Mouse (Mus musculus) frontal cortex, adult 2 months (tissue): ENCODE measurements around the gene Cubn. TPM values are rescaled to one million over a fixed set of nuclear protein-coding genes. Genes with fewer than 3 reads are reported as not detected.

Experiments
- DNase-seq, 2 experiments: peaks; one replicate each; pipeline ENCODE4 v3.0.0; 2022; ENCODE audit warnings: low spot score in 1 of 2; ENCODE audit errors: extremely low spot score in 1 of 2
- polyA plus RNA-seq: library from polyadenylated mRNA; depleted of rRNA; stranded (reverse); fragments of >200 nt; gene quantifications from 2 replicates; pipeline ENCODE4 v1.2.3, GENCODE M21; 2012; rRNA removed

Gene Cubn
- polyA plus RNA-seq, 1 experiment = 0.42 TPM

DNA sequence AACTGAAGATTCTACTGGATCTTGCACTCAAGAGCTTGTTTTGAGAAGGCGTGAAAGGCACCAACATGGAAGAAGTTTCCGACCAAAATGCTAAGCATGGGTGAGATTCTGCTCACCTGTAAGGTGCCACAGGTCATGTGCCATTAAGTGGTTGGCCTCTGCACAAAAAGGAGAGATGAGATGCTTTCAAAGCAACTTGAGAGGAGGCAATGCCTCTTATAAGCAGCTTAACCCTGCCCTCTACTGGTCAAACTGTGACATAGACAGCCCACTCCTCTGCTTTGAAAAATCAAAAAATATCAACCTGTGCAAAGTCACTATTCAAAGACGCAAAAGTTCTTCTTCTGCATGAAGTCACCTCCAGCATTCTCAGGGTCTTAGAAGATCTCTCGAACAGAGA, 226.7 kb downstream of the Cubn start:
- peak in 1 of 2 experiments; percentile 61 for DNase-seq

- no peak for DNase-seq
Measured at GRCm38 (mm10) chr2:13263150-13263549, 228.5 kb downstream of the Cubn start.

DNA sequence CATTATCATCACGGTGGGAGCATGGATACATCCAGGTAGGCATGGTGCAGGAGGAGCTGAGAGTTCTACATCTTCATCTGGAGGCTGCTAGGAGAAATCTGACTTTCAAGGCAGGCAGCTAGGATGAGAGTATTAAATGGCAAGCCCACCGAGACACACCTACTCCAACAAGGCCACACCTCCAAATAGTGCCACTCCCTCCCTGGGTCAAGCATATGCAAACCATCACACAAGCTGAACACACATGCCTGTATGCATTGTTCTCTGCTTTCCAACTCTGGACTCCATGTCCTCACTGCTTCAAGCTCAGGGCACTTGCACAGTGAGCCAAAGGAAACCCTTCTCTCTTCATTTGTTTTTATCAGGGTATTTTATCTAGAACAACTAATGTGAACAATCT, 233.0 kb downstream of the Cubn start:
- DNase-seq = no peak

DNA sequence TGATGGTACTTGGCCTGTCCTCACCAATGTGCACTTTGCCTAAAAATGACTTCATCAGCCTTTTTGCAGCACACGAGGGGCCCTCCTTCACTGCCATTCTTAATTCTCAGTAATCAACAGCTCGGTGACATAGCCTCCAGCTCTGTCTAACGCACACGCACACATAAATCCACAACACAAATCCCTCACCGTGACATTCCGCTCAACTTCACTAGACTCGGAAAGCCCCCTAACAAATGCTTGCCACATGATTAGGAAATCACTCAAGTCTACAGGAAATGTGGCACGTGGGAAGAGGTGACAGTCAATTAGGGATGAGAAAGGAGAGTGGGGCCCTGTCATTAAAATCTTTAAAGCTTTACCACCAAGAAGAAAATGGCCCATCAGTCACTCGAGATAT, 250.9 kb downstream of the Cubn start:
- no peak for DNase-seq

DNA sequence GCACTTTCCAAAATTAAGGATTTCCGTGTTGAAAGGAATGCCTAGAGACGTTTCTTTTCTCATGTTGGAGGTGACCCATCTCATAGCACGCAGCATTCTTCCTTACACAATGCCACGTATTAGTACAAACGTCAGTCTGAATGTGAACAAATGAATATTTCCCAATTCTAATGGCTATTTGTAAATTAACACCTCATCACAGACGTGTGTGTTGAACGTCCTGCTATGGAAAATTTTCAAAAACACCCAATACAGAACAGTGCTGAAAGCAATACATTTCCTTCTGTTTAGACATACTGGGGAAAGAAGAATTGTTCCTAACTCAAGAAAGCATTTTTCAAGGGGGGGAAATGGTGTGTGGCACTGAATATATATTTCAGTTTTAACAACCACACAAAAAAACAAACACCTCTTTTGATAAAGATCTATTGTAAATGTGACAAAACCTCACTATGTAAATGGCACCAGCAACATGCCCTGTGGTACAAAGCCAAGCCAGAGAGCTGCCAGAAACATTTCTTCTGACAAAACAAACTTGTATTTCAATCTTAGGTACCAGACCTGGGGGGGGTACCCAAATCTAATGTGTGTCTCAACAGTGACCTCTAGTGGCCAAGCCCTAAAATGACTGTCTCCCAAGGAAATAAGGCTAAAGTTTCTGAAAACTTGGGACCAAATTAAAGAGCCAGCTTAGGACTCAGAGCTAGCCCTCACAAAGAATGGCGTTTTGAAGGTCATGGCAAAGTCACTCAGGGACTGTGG, 254.3 kb downstream of the Cubn start:
- peak; percentile 20 to 78 for DNase-seq

- DNase-seq = no peak
Measured at GRCm38 (mm10) chr2:13235696-13236095, 255.9 kb downstream of the Cubn start.

DNA sequence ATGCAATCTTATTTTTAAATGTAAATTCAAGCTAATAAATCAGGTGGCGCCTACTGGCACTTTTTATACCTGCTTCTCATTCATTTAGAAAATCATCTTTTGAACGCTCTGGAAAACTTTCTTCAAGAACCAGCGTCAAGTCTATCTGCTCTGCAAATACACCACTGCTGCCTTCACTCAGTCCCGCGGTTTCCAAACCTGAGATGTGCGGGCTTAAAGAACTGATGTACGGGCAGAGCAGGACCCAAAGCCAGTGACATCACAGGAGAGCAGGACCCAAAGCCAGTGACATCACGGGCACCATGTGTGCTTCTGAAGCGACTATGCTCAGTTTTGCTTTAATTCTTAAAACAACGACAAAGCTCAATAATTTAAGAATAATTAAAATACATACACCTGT, 256.8 kb downstream of the Cubn start:
- no peak for DNase-seq

DNA sequence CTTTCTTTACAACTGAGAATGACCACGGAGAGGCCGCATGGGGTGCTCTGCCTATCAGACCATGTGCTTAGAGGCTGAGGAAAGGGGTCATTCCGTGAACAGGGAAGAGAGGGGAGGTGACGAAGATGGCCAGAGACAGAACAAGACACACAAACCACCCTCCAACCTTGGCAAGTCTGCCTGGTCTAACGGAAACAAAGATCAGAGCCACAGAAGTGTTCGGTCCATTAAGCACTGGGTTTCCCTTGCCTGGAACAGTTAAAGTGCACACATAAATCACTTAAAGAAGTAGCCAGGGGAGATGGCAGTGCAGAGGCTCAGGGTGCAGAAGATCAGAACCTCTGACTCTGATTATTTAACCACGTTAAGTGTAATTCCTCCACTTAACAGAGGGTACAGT, 257.7 kb downstream of the Cubn start:
- no peak for DNase-seq

DNA sequence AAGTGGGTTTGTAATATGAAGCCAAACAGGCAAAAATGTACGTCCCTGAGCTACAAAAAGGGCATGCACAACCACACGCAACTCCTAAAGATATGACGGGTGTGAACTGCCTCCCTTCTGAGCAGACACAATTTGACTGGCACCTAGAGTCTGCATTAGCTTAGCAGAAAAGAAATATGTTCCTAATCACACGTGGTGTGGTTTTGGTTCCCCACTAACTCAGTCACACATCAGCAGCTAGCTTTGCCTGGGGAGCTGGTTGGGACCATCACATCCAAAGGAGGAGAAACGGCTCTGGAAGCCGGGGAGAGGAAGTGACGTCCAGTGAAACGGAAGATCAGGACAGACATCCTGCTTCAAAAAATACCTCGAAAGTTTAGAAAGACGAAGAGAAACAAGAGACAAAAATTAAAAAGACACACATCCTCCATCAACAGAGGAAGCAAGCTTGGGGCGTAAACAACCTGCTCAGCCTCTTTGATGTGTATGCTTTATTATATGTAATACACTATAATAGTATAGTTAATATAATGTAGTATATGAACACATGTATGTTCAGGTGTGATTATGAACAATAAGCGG, 258.3 kb downstream of the Cubn start:
- no peak for DNase-seq

DNA sequence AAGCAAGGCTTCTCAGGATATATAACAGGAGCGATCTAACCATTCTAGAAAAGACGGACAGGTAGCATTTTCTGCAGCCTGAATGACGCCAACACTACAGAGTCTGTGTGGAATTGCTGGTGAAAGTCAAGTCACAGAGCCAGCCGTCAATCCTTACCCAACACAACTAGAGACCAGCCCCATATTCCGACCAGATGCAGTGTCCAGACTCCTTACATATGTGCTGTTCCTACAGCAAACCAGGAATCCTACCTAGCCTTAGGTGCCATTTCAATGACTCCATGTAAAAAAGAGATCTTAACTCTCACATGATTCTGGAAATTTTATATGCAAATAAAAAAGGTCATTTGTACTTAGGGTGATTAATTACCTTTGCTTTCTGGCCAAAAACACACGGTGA, 259.3 kb downstream of the Cubn start:
- no peak for DNase-seq

DNA sequence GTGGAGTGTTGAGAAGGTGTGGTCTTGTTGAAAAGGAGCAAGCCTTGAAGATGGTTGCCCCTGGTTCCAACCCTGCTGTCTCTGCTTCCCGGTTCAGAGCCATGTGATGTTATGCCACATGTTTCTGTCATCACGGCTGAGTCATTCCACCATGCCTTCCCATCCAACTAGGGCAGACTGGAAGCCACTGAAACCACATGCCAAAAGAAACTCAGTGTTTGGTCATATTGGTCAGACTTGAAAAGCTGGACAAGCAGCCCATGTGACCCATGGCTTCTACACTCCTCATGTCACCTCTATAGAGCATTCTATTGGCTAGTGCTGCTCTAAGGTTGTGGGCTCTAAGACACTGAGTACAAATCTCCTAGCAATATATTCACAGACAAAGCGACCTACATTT, 261.9 kb downstream of the Cubn start:
- DNase-seq = no peak

Other genes with a start within 250 kb of the Cubn start
- gene Rsu1, start 220.4 kb downstream of the Cubn start, polyA plus RNA-seq = 41.8 and 46.5 TPM in 2 replicates
- 5.7 and 7.7 TPM in 2 replicates for gene Trdmt1, start 52.9 kb upstream of the Cubn start, polyA plus RNA-seq
- gene Vim, start 82.1 kb upstream of the Cubn start, polyA plus RNA-seq = 125 and 135 TPM in 2 replicates